Mouse (Mus musculus) forebrain, embryonic 13.5 days (tissue): ENCODE results near the gene Frmpd1. TPM values are rescaled to one million over a fixed set of nuclear protein-coding genes. Genes with fewer than 3 reads are reported as not detected.

Experiments
- ATAC-seq: fragments of 200-750 bp; cut with Nextera tagmentation; 2 replicates; pipeline ENCODE4 v1.8.0; 2017
- H3K27ac ChIP-seq: fragments of 300-500 bp; sonication (generic); 2 replicates; pipeline ENCODE4 v1.5.1; 2015; ENCODE audit warnings: inconsistent platforms, mild to moderate bottlenecking, moderate library complexity
- H3K27me3 ChIP-seq: fragments of 300-500 bp; sonication (generic); 2 replicates; pipeline ENCODE4 v1.6.1; 2015; ENCODE audit warnings: mild to moderate bottlenecking, inconsistent platforms
- H3K36me3 ChIP-seq: fragments of 300-500 bp; sonication (generic); 2 replicates; pipeline ENCODE4 v1.6.1; 2015; ENCODE audit warnings: mild to moderate bottlenecking, inconsistent platforms; ENCODE audit not compliant: poor library complexity, severe bottlenecking
- H3K4me1 ChIP-seq: fragments of 300-500 bp; sonication (generic); 2 replicates; pipeline ENCODE4 v1.6.1; 2015; ENCODE audit warnings: inconsistent platforms
- H3K4me2 ChIP-seq: fragments of 300-500 bp; sonication (generic); 2 replicates; pipeline ENCODE4 v1.6.1; 2015; ENCODE audit warnings: inconsistent platforms, mild to moderate bottlenecking, moderate library complexity
- H3K4me3 ChIP-seq: fragments of 300-500 bp; sonication (generic); 2 replicates; pipeline ENCODE4 v1.5.1; 2015; ENCODE audit warnings: mild to moderate bottlenecking, inconsistent platforms
- H3K9ac ChIP-seq: fragments of 300-500 bp; sonication (generic); 2 replicates; pipeline ENCODE4 v1.6.1; 2015; ENCODE audit warnings: mild to moderate bottlenecking, inconsistent platforms
- H3K9me3 ChIP-seq: fragments of 300-500 bp; sonication (generic); replicated peaks from 2 replicates; pipeline ENCODE4 v1.6.1; 2016; ENCODE audit warnings: inconsistent platforms
- WGBS: fragments of 180-500 bp; shearing (Covaris S2); methylation state at CpG from one replicate; pipeline ENCODE4 v1.1.7; 2015; 5-methylcytosine and 5-hydroxymethylcytosine counted together
- polyA plus RNA-seq: library from polyadenylated mRNA; unstranded; fragments of >200 nt; fragmentation: Nextera tagmentation; extraction: Ambion mirVana; gene quantifications from 2 replicates; pipeline ENCODE4 v1.2.1, GENCODE M21; 2015

Gene Frmpd1
- polyA plus RNA-seq, 1 experiment from 2014 or later: 0.98 TPM

GRCm38 (mm10) chr4:45242163-45242562, 57.5 kb downstream of the Frmpd1 start:
- no peak overlapping the region for H3K4me3 ChIP-seq
- H3K9ac ChIP-seq: no peak overlapping the region
- H3K4me1 ChIP-seq: no peaks in the 10 kb centered on the region
- H3K4me2 ChIP-seq: no peak overlapping the region
- WGBS: 87% methylated on average over 7 of the region's 7 CpGs
- no peaks in the 10 kb centered on the region; the same call in 1 of the 2 replicates for H3K9me3 ChIP-seq
- 0 out of 2 replicates have a peak, but pooled peaks cover 4% of the 10 kb centered on the region for H3K27me3 ChIP-seq
- no peak for ATAC-seq
- H3K27ac ChIP-seq: no peak overlapping the region
- H3K36me3 ChIP-seq: no peaks in the 10 kb centered on the region

DNA sequence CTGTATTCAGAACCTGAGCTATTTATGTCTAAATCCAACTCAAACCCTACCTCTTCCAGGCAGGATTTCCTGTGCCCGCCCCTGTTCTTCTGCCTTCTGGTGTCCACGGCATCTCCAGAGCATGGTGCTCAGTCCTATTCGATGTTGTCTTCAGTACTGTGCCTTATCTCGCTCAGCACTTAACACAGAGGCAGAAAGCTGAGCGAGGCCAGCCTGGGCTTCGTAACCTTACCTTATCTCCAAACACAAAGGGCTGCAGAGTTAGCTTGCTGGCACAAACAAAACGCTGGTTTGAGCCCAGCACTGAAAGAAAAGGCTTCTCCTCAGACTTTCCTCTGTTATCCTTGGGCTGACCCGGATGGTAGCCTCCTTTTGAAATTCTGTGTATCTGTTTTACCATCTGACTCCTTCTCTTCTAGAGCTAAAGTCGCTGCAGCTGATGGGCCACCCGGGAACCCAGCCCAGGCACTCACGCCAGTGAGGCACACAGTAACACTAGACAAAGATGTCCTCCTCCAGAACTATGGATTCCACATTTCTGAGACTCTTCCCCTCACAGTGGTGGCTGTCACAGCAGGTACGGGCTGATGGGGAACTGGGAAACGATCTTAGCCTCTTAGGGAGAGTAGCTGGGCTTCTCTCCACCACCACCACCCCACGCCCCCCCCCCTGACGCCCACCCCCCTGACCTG, 58.7 kb downstream of the Frmpd1 start:
- Histone ChIP-seq H3K27ac (no peak overlapping the region), H3K4me2 (no peak overlapping the region), H3K9me3 (no peaks in the 10 kb centered on the region; the same call in 1 of the 2 replicates), H3K4me3 (no peak overlapping the region), H3K36me3 (no peaks in the 10 kb centered on the region), H3K27me3 (peaks cover 4% of the 10 kb centered on the region; the same call in 1 of the 2 replicates), H3K4me1 (no peaks in the 10 kb centered on the region), H3K9ac (no peak overlapping the region)
- WGBS: 61% methylated on average over 15 of the region's 15 CpGs
- no peak for ATAC-seq

GRCm38 (mm10) chr4:45251265-45251664, 66.6 kb downstream of the Frmpd1 start:
- Histone ChIP-seq H3K4me3 (no peak overlapping the region), H3K9me3 (no peaks in the 10 kb centered on the region; the same call in 1 of the 2 replicates), H3K4me1 (peaks cover 43% of the 10 kb centered on the region), H3K9ac (no peak overlapping the region), H3K27ac (no peak overlapping the region), H3K4me2 (peak overlapping the region; percentile 7; the same call in 1 of the 2 replicates), H3K27me3 (peaks cover 22% of the 10 kb centered on the region), H3K36me3 (no peaks in the 10 kb centered on the region)
- ATAC-seq: peak; percentile 56; the same call in 1 of the 2 replicates
- 15% methylated on average over 8 of the region's 8 CpGs for WGBS

GRCm38 (mm10) chr4:45252861-45253262, 68.2 kb downstream of the Frmpd1 start:
- Histone ChIP-seq H3K4me2 (no peak overlapping the region), H3K9ac (no peak overlapping the region), H3K9me3 (no peaks in the 10 kb centered on the region), H3K36me3 (no peaks in the 10 kb centered on the region), H3K27me3 (peaks cover 24% of the 10 kb centered on the region), H3K4me1 (peaks cover 43% of the 10 kb centered on the region), H3K27ac (no peak overlapping the region), H3K4me3 (no peak overlapping the region)
- peak; percentile 73 for ATAC-seq
- WGBS: 12% methylated on average over 9 of the region's 9 CpGs

DNA sequence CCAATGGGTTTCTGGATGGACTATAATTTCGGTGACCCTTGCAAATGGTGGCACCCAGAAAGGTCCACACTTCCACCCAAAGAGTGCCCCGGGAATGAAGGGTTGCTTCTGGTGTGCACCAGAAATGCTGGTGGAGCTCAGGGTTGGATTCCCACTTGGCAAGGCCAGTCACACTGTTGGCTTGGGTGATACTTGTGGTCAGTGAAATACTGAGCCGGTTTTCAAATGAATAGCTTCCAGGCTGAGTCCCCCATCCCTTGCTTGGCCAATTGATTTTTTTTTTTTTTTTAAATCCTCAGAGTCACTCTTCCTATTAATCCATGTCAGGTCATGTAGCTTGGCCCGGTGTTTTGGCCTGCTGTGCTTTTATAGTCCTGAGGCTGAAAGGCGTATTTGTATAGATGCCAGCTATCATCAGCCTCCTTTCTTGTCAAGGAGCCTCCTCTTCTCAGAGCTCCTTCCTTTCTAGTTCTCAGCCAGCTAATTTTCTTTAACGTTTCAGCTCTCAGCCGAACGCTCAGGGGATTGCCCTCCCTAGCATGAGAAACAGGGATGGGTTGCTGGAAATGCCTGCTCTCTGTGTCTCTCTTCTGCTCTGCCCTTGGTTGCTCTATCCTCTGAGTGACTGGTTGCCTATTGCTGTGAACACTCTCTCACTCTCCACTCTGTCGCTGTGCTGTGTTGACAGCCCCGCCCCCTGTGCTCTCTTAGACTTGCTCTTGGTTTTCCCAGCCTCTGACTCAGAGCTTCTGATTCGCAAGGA, 69.3 kb downstream of the Frmpd1 start:
- H3K4me1 ChIP-seq: peaks cover 43% of the 10 kb centered on the region
- H3K4me2 ChIP-seq: peak overlapping the region; percentile 2; the same call in 1 of the 2 replicates
- ATAC-seq: peak; percentile 70
- H3K36me3 ChIP-seq: no peaks in the 10 kb centered on the region
- peaks cover 18% of the 10 kb centered on the region for H3K27me3 ChIP-seq
- 22% methylated on average over 11 of the region's 11 CpGs for WGBS
- H3K9me3 ChIP-seq: no peaks in the 10 kb centered on the region
- no peak overlapping the region for H3K9ac ChIP-seq
- H3K27ac ChIP-seq: 0 out of 2 replicates have a peak overlapping the region, but pooled peaks have one; percentile 27
- no peak overlapping the region for H3K4me3 ChIP-seq

GRCm38 (mm10) chr4:45259232-45259832, 74.7 kb downstream of the Frmpd1 start:
- H3K4me1 ChIP-seq: peaks cover 15% of the 10 kb centered on the region
- peaks cover 13% of the 10 kb centered on the region; the same call in 1 of the 2 replicates for H3K27me3 ChIP-seq
- H3K4me2 ChIP-seq: no peak overlapping the region
- ATAC-seq: no peak
- H3K4me3 ChIP-seq: no peak overlapping the region
- no peaks in the 10 kb centered on the region for H3K9me3 ChIP-seq
- WGBS: 47% methylated on average over 4 of the region's 4 CpGs
- H3K36me3 ChIP-seq: no peaks in the 10 kb centered on the region
- no peak overlapping the region for H3K9ac ChIP-seq
- H3K27ac ChIP-seq: no peak overlapping the region

DNA sequence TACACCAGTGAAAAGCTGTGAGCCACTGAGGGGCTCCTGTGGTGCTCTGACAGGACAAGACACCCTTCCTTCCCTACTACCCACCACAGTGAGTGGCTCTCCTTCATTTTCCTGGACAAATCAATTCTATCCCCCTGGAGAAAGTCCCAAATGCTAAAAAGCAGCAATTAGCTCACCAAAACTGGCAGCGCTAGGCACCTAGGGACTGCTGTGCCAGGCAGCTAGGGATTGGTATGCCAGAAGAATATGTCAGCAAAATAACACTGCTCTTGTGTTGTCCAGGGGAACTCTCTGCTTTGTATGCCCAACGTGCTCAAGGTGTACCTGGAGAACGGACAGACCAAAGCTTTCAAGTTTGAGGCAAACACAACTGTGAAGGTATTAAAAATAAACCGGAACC, 76.9 kb downstream of the Frmpd1 start:
- 85% methylated on average over 4 of the region's 4 CpGs for whole genome bisulfite sequencing
- no peak for ATAC-seq
- no peaks in the 10 kb centered on the region for H3K9me3 ChIP-seq
- H3K27me3 ChIP-seq: 0 out of 2 replicates have a peak, but pooled peaks cover 2% of the 10 kb centered on the region
- H3K4me3 ChIP-seq: no peak overlapping the region
- H3K36me3 ChIP-seq: no peaks in the 10 kb centered on the region
- H3K9ac ChIP-seq: no peak overlapping the region
- H3K4me1 ChIP-seq: peaks cover 10% of the 10 kb centered on the region
- no peak overlapping the region for H3K27ac ChIP-seq
- no peak overlapping the region for H3K4me2 ChIP-seq

DNA sequence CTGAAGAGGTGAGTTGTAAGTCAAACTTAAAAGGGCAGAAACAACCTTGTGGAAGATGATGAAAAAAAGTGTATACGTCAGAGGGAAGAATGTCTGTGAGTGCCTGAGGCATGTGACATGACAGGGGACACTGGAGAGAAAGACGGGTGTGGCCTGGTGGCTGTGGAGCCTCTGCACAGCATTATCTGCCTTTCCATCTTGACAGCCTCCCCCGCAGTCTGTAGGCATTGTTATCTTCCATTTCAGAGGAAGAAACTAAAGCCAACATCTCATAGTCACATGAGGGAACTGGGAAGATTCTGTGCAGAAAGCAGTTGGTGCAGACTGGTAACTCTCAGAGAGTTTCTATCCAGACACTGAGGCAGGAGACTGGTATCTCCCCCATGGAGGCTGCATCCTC, 83.2 kb downstream of the Frmpd1 start:
- no peak for ATAC-seq
- Histone ChIP-seq H3K27me3 (no peaks in the 10 kb centered on the region), H3K4me3 (no peak overlapping the region), H3K36me3 (no peaks in the 10 kb centered on the region), H3K4me1 (peaks cover 16% of the 10 kb centered on the region), H3K27ac (no peak overlapping the region), H3K9me3 (no peaks in the 10 kb centered on the region), H3K4me2 (no peak overlapping the region), H3K9ac (no peak overlapping the region)
- 89% methylated on average over 3 of the region's 3 CpGs for WGBS

DNA sequence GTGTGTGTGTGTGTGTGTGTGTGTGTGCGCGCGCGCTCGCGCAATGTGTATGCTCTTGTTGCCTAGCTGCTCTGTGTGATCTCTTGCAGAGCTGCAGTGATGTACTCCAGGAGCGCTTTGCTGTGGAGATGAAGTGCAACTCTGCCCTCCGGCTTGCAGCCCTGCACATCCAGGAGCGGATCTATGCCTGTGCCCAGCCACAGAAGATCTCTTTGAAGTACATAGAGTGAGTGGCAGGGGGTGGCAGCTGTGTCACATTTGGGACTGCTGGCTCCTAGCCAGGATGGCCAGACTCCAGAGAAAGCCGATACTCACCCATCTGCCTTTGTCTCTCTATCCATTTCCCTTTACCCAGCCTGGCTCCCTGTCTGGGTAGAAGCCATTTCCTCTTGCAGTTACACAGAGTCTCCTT, 86.4 kb downstream of the Frmpd1 start:
- no peak overlapping the region for H3K27ac ChIP-seq
- H3K9me3 ChIP-seq: no peaks in the 10 kb centered on the region
- no peak overlapping the region for H3K4me3 ChIP-seq
- peak; percentile 81 for ATAC-seq
- no peaks in the 10 kb centered on the region for H3K36me3 ChIP-seq
- peaks cover 16% of the 10 kb centered on the region for H3K4me1 ChIP-seq
- H3K27me3 ChIP-seq: no peaks in the 10 kb centered on the region
- WGBS: 59% methylated on average over 10 of the region's 10 CpGs
- H3K4me2 ChIP-seq: 0 out of 2 replicates have a peak overlapping the region, but pooled peaks have one; percentile 17
- H3K9ac ChIP-seq: 0 out of 2 replicates have a peak overlapping the region, but pooled peaks have one; percentile 17

DNA sequence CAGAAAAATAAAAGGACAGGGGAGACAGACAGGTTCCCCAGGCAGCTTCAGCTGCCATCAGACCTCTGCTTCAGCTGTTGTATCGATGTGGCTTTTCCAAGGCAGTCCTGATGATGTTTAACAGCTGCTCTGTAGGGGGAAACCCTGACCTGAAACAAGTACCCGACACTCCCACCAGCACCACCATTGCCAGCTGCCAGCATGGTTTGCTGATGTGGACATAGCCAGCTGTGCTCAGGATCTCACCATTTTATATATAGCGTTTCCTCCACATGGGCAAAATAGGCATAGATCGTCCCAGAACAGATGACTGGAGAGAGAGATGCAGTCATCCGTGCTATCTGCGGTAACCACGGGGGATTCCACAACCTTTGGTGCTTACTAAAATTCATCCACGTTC, 91.1 kb downstream of the Frmpd1 start:
- Histone ChIP-seq H3K9ac (no peak overlapping the region), H3K4me3 (no peak overlapping the region), H3K27me3 (0 out of 2 replicates have a peak, but pooled peaks cover 3% of the 10 kb centered on the region), H3K4me2 (no peak overlapping the region), H3K4me1 (peaks cover 11% of the 10 kb centered on the region), H3K36me3 (no peaks in the 10 kb centered on the region), H3K9me3 (no peaks in the 10 kb centered on the region), H3K27ac (no peak overlapping the region)
- WGBS: 86% methylated on average over 8 of the region's 8 CpGs
- ATAC-seq: no peak

DNA sequence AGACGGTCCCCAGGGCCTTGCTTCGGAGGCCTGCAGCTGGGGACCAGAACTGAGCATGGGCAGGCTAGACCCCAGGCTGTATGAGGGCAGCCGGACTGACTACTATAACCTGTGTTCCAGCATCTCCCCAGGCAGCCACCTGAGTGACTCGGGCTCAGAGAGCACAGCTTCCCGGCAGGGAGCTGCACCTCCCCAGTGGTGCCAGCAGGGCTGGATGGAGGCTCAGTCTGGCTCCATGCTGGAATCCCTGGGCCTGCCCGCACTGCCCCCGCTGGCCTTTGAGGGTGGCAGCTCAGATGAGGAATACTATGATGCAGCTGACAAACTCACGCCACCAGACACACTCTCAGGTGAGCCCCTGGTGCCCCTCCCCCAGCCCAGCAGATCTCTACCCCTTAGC, 94.6 kb downstream of the Frmpd1 start:
- Histone ChIP-seq H3K27me3 (0 out of 2 replicates have a peak, but pooled peaks cover 3% of the 10 kb centered on the region), H3K9me3 (no peaks in the 10 kb centered on the region), H3K4me3 (no peak overlapping the region), H3K27ac (no peak overlapping the region), H3K36me3 (no peaks in the 10 kb centered on the region), H3K9ac (no peak overlapping the region), H3K4me2 (no peak overlapping the region), H3K4me1 (no peaks in the 10 kb centered on the region)
- WGBS: 63% methylated on average over 8 of the region's 8 CpGs
- no peak for ATAC-seq
